Mouse (Mus musculus): ENCODE measurements around the gene Pogz.
A peak's percentile ranks its signal among the peaks of the same experiment; 100 is the strongest.
"Not testable (repeated sequence)": the region's sequence is repeated elsewhere in the genome, so short reads cannot be mapped to it uniquely, and the experiment has no call there.

The Pogz gene

DNA sequence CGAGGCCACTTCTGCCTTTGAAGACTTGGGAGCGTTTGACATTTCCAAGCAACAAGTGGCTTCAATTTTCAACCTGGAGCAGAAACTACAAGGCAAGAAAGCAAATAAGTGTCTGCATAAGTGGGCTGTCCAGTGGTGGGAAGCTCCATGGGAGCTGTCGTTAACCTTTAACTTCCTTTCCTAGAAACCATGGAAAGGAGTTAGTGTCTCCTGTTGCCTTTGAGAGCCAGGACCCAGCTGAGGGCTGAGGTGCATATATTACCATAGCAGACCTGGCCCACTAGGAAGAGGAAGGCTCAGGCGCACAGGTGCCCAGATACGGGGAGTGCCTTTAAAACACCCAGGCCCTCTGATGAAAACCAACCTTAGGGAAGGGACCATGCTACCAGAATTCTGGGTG lies 4.7 kb upstream of the Pogz start:
- no peak for DNase-seq (ENCODE audit: low spot score in 2 of 2)

DNA sequence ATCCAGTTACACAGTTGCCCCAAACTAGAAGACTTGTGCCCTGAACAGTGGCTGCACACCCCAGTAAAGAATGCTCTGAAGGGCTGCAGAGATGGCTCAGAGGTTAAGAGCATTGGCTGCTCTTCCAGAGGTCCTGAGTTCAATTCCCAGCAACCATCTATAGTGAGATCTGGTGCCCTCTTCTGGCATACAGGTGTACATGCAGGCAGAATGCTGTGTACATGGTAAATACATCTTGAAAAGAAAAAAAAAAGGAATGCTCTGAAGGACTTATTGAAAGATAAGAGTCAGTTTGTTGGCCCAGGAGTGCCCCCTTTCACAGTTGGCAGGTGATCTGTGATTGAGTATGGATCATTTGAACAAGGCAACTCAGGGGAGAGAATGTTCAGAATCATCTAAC lies 4.0 kb upstream of the Pogz start:
- no peak for DNase-seq (ENCODE audit: low spot score in 2 of 2)

DNA sequence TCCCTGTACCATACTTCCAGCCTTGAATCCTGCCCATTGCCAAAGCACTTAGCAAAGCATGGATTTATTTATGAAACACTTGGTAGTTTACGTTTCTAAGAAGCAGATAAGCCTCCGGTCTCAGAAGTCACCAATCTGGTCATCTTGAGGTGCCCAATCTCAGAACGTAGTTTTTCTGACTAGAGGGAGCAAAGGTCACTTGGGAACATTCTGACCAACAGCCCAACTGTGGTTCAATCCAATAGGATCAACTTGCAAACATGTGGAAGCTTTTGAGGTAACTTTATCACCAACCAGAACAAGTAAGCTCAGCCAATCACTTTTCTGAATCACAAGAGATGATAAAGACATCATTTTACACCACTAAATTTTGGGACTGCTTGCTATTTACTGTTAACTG lies 2.0 kb upstream of the Pogz start:
- no peak for DNase-seq (ENCODE audit: low spot score in 2 of 2)

DNA sequence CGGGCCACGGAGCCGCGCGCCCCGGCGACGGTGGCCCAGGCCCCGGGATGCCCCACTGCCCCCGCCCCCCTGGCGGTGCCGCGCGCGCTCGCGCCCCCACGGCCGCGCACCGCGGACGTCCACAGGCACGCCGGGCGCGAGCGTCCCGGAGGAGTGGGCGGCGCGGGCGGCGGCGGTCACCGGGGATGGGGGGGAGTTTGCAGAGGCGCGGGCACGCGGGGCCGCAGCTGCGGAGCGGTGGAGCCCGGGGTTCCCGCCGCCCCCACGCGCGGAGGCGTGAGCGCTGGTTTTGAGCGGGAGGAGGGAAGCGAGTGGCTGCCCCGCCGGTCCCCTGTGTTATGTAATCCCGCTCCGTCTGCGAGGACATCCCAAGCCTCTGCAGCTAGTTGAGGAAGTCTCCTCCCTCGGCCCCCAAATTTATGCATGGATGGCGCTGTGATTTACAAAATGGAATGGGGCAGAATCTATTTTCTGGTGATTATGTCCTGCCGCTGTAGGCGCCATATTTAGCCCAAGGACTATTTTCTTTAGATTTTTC lies 661 bp downstream of the Pogz start:
- peak; percentile 34 to 60 for DNase-seq (ENCODE audit: low spot score in 2 of 2)

DNA sequence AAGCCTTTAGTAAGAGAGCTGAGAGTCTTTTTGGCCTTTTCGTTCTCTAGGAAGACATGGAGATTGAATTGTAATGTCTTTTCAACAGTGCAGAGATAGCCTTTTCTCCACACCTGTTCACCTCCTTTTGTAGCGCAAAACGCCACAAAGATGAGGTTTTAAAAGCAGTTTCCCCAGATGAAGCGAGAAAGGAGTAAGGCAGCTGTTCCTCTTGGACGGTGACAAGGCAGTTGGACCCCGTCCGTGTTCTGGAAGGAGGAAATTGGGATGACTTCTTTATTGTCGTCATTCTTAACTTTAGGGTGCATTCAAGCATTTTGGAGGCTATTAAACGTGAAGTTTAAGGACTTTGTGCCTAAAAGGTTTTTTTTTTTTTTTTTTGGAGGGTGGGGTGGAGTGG lies 1.3 kb downstream of the Pogz start:
- DNase-seq (ENCODE audit: low spot score in 2 of 2), result no peak

DNA sequence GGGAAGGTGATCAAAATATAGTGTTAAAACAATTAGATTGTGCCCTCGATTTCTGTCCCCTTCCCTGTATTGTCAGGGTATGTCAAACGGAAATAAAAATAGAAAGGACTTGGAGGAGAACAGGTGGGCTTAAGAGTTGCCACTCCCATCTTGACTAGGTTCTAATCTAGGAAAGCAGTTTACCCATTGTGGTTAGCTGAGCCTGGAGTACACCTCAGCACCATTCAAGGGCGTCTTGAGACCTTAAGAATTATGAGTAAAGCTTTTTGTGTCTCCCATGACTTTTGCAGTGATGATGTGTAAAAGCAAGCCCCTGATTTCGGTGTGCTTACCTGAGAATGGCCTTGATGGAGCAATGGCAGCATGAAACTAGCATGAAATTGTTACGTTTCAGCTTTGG lies 1.7 kb downstream of the Pogz start:
- DNase-seq (ENCODE audit: low spot score in 2 of 2), result no peak

DNA sequence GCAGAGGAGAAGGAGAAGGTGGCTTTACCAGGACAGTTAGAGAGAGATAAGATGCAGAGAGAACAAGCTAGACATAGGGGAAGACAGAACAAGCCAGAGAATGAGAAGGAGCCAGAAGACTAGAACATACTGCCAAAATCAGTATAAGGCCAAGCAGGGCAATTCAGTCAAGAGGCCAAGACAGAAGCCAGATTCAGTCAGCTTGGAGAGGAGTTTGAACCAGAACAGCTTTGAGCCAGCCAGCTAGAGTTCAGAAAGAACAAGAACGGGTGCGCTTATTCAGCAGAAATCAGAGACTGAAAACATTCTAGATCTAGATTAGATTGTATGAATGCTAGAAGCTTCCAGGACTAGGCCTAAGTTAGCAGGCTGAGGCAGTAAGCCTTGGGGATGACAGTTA lies 10.0 kb downstream of the Pogz start:
- DNase-seq (ENCODE audit: low spot score in 2 of 2), result no peak

DNA sequence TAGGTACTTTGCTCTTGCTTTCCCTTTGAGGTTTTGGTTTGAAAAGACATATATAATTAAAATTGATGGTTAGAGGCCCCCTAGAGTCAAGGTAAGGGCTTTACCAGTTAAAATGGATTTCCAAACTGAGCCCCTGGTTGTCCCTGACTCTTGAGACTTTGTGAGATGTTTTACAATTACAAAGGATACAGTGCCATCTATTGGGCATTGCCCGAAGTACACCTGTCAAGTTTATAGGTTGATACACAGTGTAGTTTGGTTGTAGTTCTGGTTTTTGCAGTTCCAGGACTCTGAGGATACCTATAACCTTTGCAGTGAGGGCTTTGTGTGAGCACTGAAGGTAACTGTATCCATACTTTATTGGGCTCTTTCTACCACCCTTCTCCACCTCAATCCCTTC lies 12.0 kb downstream of the Pogz start:
- peak; percentile 32 to 71 for DNase-seq (ENCODE audit: low spot score in 2 of 2)

DNA sequence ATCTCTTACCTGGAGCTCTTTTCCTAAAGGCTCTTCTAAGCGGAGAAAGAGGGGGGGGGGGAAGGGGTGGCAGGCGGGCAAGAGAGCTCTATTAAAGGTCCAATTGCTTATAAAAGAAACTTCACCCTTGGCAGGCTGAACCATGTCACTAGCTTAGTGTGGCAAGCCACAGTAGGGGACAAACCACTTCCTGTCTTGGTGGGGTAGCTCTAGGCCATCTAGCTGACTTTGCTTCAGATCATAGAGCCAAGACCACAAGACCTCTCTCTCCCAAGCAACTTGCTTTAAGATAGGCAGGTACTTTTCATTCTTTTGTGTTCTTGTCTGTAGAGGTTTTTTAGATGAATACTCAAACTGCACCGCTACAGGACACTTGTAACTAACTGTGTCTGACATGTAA lies 14.4 kb downstream of the Pogz start:
- no peak for DNase-seq (ENCODE audit: low spot score in 2 of 2)

DNA sequence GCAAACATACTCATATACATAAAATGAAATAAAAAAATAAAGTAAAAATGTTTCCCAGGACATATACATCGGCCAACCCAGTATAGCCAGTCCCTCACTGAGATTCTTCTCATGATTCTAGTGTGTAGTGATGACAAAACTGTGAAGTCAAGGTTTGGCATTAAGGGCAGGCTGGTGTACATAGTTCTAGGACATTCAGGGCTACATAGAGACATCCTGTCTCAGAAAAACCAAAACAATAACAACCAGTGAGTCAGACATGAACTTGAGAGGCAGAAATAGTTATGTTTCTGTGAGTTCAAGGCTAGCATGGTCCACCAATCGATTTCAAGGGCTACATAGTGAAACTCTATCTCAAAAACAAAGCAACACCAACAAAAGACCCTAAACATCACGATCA lies 14.8 kb downstream of the Pogz start:
- DNase-seq (ENCODE audit: low spot score in 2 of 2), result no peak

DNA sequence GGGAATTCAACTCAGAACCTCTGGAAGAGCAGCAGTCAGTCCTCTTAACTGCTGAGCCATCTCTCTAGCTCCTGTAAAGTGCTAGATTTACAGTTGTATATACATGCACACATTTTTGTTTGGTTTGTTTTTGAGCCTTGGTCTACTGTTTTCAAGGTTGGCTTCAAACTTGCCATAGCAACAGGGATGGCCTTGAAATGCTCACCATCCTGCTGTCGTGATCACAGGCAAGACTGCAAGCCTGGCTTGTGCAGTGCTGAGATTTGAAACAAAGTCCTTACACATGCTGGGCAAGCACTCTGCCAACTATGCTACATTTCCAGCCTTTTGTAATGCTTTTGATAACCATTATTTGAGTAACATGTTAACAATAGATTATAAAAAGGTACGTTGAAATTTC lies 22.1 kb downstream of the Pogz start:
- no peak for DNase-seq (ENCODE audit: low spot score in 2 of 2)

DNA sequence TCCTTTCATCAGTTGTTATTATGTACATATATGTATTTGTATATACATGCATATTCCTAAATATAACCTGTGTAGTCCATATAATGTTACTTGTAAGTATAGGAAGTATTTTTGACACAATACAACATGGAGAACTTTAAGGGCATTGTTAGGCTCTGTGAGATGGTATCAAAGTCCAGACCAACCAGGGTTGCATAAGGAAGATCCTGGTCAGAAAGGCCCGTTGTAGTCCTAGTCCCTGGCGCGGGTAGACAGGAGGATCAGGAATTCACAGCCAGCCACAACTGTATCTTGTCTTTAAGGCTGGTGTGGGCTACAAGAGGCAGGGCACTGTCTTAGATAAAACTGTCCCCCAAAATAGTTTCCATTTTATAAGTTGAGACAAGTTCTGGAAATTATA lies 31.6 kb downstream of the Pogz start:
- no peak for DNase-seq (ENCODE audit: low spot score in 2 of 2)

DNA sequence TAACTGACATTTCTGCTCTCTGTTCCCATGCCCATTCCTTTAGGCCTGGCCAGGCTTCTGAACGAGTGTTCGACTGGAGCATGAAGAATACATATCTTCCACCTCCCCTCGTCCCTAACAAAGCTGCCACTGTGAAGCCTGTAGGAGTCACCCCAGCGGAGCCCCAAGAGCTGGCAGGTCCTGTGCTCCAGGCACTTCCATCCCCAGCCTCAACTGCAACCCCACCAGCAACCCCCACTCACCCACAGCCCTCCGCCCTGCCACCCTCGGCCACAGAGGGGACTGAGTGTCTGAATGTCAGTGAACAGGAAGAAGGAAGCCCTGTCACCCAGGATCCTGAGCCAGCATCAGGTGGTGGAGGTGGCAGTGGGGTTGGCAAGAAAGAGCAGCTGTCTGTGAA lies 41.3 kb downstream of the Pogz start:
- no peak for DNase-seq (ENCODE audit: low spot score in 2 of 2)

DNA sequence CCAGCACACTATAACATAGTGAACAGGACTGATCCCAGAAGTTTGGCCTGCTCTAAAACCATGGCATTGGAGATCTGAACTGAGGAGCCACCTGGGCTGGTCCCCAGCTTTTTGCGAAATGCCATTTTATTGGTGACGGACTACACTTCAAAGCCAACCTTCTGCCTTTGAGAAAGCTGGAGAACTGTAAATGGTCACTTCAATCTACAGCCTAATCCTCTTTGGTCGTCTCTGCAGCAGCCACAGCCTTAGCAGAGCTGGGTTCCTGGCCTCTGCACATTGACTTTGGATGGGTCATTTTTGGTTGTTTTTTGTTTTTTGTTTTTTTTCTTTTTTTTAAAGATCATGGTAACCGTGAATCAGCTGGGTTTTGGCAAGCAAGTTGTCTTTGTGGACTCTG lies 44.5 kb downstream of the Pogz start:
- DNase-seq (ENCODE audit: low spot score in 2 of 2), result no peak

DNA sequence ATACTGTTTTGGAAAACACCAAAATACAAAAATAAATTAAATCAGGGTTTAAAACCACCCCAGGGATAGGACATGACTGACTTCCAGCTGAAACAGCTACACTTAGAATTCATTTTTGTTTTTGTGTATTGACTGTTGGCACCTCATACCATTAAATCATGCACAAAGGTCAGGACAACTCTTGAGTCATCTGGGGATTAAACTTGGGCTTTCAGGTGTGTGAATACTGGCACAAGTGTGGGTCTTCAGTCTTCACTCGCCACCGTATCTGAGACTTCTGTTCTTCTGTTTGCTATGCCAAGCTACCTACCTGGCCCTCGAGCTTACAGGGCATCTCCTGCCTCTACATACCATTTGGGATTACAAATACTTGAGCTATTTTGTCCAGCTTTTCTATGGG lies 45.2 kb downstream of the Pogz start:
- DNase-seq (ENCODE audit: low spot score in 2 of 2), result no peak

DNA sequence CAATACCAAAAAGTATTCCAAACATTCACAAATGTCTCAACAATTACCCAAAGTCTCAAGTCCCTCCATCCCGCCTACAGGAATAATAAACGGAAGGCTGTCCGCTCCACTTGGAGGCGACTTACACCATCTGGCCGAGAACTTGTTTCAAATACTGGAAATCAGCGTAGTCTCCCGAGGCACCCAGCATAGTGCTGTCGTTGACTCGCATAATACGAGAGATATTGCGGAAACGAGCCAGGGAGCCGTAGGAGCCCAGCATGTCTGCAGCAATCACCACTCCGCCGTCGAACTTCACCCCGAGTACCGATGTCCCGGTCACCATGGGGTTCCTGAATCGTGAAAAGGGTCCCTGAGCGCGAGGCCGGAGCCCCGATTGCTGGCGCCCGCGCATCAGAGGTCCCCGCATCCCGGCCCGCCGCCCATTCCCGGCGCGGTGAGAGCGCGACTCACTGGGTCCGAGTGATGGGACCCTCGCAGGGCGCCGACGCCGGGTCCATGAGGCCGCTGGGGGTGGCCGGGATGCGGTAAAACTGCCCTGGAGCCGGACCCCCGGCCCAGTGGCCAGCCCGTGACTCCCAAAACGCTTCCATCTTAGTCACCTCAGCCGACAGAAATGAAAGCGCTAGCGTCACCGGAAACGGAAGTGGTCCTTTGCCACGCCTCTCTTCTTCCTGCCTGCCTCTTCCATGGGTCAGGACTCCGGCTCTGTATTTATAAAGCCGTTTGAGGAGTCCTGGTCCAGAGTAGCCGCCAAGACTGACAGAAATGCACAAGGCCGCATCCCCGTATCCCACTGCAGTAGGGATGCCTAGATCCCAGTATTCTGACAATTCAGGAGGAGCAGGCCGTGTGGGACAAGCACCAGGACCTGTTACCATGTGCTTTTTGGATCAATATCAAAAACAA lies 49.2 kb downstream of the Pogz start, which contains the start of gene Psmb4:
Gene Psmb4 (minus strand): TSS at position 646 of the 909 bp plus-strand sequence.
- peak; percentile 58 to 74 for DNase-seq (ENCODE audit: low spot score in 2 of 2)

DNA sequence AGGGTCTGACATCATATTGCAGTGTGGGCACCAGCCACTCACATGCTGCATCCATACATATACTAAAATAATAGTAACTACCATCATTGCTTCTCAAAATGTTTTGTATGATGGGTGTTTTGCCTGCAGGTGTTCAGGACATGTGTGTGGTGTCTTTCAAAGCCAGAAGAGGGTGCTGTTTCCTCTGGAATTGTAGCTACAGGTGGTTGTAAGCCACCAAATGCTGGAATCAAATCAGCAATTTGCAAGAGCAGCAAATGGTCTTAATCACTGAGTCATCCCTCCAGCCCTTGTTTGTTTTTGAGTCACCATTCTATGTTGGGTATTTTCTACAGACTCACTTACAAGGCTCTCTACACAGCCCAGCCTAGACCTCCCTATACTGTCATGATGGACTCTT lies 51.2 kb downstream of the Pogz start:
- DNase-seq (ENCODE audit: low spot score in 2 of 2), result peak in 1 of 2 experiments; percentile 17

DNA sequence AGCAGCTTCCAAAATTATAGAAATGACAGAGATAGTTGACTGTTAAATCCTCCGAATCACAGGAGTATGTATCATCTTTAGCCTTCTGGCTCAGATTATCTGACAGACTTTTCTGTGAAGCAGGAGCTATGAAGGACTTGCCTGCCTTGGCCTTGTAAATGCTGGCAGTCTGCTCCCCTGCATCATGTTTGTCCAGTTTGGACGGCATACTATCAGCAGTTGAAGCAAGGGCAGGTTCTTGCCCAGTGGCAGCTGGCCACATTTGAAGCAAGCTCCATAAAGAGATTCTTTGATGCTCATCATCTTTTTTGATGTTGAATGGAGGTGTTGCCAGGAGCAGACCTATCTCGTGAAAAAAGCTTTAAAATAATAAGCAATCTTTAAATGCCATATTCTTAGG lies 56.7 kb downstream of the Pogz start:
- DNase-seq (ENCODE audit: low spot score in 2 of 2), result no peak

DNA sequence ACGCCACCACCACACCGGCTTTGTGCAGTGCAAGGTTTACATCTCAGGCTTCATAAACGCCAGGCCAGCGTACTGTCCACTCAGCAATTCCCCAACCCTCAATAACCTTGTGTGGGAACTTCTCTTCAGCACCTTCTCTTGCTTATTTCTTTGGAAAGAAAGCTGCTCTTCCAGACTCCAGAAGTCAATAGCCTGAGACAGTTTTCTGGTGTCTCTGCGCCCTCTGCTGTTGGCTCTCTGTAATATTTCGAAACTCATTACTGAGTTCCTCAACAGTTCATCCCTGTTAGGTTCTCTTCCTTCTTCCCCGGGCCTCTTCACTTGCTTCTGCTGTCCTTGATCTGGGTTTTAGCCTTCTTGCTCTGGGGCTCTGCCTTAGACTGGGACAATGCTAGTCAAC lies 65.4 kb downstream of the Pogz start:
- peak in 1 of 2 experiments; percentile 52 for DNase-seq (ENCODE audit: low spot score in 2 of 2)

DNA sequence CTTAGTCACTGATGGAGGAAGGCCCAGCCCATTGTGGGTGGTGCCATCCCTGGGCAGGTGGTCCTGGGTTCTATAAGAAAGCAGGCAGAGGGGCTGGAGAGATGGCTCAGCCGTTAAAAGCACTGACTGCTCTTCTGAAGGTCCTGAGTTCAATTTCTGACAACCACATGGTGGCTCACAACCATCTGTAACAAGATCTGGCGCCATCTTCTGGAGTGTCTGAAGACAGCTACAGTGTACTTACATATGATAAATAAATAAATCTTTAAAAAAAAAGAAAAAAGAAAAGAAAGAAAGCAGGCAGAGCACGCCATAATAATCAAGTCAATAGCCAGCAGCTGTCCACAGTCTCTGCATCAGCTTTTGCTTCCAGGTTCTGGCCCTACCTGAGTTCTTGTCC lies 67.4 kb downstream of the Pogz start:
- DNase-seq (ENCODE audit: low spot score in 2 of 2), result not testable (repeated sequence)

DNA sequence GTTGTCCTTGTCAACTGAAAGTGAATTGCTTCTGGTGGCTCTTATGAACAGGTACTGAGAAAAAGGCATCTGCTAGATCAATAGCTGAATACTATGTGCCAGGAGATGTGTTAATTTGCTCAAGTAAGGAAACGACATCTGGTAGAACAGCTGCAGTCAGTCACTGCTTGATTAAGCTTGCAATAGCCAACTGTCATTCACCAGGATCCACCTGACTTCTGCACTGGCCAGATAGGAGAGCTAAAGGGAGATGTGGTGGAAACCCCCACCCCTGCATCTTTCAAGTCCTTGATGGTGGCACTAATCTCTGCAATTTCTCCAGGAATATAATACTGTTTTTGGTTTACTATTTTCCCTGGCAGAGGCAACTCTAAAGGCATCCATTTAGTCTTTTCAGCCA lies 69.1 kb downstream of the Pogz start:
- DNase-seq (ENCODE audit: low spot score in 2 of 2), result no peak

DNA sequence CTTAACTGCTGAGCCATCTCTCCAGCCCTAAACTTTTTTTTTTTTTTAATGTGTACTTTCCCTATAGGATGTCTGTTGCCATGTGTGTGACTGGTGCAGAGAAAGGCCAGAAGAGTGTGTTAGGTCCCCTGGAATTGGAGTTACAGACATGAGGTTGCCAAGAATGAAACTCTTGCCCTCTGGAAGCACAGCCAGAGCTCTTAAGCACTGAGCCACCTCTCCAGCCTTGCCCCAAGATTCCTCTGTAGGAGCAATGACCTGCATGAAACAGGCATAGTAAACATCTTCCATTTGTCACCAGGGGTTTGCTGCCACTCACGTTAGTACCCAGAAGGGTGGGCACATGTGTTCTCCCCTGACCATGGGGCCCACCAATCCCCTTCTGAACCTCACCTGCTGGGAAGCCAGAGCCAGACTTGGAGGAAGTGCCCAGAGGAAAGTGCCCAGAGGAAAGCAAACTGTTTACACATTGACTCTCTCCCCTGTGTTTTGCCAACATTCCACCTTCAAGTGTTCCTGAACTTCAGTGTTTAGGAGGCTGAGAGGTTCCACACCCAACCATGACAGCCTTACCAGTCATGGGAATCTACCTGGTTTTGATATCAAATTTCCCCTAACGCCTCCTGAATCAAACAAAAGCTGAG lies 73.8 kb downstream of the Pogz start:
- DNase-seq (ENCODE audit: low spot score in 2 of 2), result no peak

DNA sequence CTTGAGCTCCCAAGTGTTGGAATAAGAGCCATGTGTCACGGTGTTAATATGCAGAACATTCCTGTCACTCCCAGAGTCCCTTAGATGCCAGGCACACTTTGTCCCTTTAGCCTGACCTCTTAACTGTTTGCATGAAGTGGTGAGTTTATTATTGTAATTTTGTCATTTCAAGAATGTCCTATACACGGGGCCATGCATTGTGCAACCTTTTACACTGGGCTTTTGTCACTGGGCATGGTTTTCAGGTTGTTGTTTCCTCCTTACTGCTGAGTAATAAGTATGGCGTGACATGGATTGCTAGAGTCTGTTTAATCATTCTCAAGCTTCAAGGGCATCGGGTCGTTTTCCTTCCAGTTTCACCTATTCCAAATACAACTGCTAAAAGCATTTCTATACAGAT lies 76.4 kb downstream of the Pogz start:
- DNase-seq (ENCODE audit: low spot score in 2 of 2), result no peak
